Mouse (Mus musculus): ENCODE measurements at regions not wholly inside any gene's neighbourhood (a gene's known extent, or its start where the extent isn't known, plus 50 kb on each side); places are given as distances from the start of the nearest gene placed in this dataset.

- no peak for TF ChIP-seq CTCF (conservative IDR thresholded peaks at IDR 0.05; ENCODE audit: insufficient read depth, insufficient read length, low read depth, low read length)
- no peak for TF ChIP-seq POLR2A (IDR thresholded peaks at IDR 0.05; ENCODE audit: low read depth, low read length)
Observed at GRCm38 (mm10) chr8:41988216-41988615, 571.3 kb upstream of the Frg1 start.

Data from kidney, adult 2 months (tissue).